Mouse (Mus musculus) activated CD4-positive, CD25-positive, alpha-beta regulatory T cell, adult 4 months (primary cell): ENCODE data around the gene Entpd5. TPM values are rescaled to one million over a fixed set of nuclear protein-coding genes. Genes with fewer than 3 reads are reported as not detected.
"Not testable (repeated sequence)": the region's sequence is repeated elsewhere in the genome, so short reads cannot be mapped to it uniquely, and the experiment has no call there.

Source experiments
- ATAC-seq: one replicate; pipeline ENCODE4 v1.8.0; 2017
- polyA plus RNA-seq, 2 experiments: library from polyadenylated mRNA; unstranded; fragments of 100-300 nt; shearing (Covaris generic); gene quantifications; one replicate each; pipeline ENCODE4 v1.2.1; 2017

Gene Entpd5
- polyA plus RNA-seq, 2 experiments from 2014 or later, result 21.1 to 26.9 TPM

DNA sequence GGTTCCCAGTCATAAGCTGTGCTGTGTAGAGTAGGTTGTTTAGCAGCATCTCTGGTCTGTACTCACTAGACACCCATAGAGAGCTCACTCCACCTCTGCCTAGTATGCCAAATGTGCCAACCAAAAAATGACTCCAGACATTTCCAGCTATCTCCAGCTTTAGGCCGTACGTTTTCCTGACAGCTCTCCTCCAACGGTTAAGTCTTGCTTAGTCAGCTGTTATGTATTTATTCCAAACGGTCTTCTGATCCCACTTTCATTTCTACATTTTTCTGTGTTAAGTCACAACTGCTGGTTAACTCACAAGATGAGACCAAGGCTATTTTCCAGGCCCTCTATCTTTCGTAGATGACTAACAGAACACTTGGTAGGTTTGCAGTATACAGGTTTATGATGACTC, 10.2 kb downstream of the Entpd5 start:
- ATAC-seq, result no peak

DNA sequence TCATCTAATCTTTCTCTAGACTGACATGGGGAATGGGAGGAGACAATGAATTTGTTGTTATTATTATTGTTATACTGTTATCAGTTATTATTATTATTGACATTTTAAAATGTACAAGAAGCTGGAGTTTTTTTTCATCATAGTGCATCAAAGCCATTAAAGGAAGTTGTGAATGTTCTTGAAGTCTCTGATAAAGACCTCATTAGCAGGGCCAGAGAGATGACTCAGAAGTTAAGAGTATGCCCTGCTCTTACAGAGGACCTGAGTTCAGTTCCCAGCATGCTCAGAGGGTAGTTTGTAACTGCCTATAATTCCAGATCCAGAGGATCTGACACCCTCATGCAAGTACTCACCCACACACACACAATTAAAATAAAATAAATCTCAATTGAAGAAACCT, 11.1 kb downstream of the Entpd5 start:
- no peak for ATAC-seq

DNA sequence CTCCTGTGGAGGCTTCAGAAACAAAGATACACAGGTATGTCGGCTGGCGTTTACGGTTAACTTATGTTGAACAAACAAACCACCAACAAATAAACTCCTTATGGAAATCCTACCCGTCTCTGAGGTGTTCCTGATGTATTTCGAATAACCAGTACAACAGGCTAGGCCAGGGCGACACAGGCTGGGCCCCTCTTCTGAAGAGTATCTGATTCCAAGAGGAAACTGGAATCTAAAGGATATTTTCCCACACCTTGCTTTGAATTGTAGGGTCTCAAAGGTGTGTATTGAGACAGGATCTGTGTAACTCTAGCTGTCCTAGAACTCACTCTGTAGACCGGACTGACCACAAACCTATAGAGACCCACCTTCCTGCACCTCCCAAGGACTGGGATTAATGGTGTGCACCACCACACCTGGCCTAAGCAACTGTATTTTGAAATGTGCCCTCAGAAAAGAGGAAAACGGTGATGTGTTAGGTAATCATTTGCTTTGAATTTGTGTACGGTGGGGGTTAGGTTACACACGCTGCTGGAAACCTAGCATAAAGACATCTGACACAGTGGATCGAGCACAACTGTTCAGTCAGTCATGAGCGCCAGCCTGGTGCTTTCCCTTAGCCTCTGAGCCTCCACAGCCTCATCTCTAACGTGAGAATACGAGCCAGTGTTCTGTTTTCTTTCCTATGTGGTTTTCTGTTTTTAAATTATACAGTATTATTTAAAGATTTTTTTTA, 11.7 kb downstream of the Entpd5 start:
- no peak for ATAC-seq

DNA sequence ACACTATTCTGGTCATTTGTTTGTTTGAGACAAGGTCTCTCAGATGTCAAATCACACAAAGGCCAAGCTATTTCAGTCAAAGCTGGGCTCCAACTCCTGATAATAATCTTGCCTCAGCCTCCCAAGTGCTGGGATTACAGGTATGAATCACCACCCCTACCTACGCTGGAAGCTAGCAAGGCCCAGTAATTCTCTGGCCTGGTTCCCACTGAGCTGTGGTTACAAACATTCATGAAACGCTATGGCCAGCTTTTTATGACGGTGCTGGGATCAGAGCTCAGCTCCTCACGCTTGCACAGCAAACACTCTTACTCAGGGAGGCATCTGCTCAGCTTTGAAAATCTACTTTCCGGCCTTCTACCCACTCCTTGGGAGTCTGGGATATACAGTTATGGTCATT, 15.0 kb downstream of the Entpd5 start:
- ATAC-seq, result no peak

DNA sequence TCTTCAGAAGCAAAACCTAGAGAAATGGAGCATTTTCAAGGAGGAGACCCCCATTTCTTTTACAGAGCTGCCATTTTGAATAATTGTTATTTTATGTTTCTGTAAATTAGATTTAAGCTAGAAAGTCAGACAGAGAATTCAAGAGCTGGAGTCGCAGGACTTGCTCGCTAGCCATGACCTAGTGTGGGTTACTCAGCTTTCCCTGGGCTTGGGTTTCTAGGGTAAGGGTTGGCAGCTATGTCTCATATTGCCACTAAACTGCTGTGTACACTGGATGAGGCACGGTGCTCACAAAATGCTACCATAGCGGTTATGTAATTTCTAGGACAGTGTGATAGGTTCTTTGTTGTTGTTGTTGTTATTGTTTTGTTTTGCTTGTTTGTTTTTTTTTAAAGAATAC, 16.1 kb downstream of the Entpd5 start:
- no peak for ATAC-seq

DNA sequence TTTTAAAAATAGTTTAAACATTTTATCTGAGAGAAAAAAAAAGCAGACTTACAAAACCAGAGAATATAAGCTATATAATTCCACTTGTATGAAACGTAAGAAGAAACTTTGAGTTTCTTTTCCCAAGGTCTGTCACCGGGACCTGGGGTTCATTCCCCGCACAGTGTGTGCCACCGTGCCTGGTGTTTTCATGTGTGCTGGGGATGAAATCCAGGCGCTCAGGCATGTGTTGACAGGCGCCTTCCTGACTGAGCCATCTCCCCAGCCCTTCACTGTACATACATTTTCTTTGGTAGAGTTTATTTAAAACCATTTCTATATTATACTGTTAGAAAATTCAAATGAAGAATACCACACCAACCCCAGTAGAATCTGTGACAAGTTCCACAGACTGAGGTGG, 18.5 kb downstream of the Entpd5 start:
- no peak for ATAC-seq

DNA sequence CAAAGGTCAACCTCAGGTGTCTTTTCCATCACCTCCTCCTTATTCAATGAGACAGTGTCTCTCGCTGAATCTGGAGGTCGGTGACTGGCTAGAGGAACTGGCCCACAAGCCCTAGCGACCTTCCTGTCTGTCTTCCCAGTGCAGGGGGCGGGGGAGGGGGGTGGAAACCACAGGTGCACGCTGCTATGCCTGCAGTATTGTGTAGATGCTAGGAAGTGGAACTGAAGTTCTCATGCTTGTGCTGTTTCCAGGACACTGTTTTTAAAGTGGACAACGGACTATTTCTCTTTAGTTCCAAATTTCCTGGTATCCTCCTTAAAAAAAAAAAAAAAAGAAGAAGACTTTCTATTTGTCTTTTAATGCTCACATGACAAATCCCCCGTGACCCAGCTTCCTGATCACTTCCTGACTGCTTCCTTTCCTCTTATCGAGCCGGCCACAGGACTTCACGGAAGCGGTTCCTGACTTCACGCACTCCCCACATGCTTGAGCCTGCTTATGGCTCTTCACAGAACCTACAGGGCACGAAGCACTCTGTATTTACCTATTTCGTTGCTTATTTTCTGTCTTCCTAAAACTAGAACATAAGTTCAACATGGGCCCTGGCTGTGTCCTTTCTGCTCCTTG, 19.9 kb downstream of the Entpd5 start:
- peak; percentile 40 for ATAC-seq

DNA sequence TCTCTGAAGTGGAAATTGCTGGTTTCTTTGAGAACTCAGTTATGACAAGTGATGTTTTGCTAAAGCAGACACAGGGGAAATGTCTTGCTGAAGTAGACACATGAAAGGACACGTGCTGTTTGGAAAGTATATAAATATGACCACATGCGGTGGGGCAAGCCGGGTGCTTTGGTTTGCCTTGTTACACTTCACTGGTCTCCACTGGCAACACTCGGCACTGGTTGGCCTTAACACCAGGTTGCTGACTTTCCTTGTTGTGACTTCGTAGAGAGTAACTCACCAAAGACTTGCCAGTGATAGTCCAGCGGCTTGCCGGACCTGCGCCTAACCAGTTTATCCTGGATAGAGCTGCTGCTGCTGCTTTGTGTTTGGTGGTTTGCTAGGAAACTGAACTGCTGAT, 20.7 kb downstream of the Entpd5 start:
- ATAC-seq, result no peak

DNA sequence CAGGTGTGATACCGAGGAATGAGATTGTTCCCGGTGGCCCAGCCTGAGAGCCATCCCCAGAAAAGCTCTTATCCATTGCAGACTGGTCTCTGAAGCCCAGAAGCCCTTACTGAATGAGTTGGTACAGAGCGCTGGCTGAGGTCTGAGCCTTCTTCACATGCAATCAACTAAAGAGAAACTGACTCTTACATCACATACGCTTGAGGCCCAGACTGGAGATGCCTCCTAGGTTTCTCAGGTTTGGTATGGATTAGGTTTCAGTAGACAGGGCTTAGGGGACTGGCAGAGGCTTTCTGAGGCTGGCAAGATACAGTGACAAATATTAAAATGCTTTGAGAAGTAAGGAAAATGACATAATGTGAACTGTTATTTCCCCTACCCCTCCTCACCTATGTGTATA, 23.4 kb downstream of the Entpd5 start:
- no peak for ATAC-seq

DNA sequence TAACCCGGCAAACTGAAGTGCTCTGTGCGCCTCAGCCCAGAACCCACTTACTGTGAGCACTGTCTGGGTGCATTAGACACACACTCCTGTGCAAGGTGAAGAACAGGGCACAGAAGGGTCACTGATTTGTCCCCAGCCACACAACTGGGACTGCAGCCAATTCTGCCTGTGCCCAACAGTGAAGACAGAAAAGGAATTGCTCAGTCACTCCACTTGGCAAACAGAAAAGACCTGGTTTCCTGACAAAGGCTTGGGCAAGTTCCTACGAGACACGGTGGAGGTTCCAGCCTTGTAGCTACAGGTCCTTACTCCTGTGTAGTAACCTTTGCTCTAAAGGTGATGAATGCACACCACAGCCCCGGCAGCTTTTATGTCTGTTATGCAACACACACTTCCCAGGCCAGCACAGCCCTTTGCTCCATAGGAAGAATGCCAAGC, 24.2 kb downstream of the Entpd5 start:
- ATAC-seq, result no peak

DNA sequence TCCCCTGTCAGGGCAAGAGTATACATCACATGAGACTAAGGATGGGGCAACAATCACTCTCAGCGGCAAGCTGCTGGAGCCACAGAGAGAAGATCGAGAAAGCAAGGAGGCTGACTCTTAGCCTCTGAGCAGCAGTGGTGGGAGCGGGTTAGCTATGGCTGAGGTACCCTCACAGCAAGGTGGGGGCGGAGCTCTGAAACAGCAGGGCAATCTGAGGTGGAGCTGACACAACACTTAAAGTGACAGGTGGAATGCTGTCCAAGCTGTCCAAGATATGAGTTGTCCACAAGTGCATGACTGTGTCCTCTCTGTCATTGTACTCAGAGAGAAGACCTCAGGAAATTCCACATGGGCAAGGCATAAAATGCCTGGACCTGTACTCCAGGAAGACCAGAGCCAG, 26.5 kb downstream of the Entpd5 start:
- no peak for ATAC-seq

DNA sequence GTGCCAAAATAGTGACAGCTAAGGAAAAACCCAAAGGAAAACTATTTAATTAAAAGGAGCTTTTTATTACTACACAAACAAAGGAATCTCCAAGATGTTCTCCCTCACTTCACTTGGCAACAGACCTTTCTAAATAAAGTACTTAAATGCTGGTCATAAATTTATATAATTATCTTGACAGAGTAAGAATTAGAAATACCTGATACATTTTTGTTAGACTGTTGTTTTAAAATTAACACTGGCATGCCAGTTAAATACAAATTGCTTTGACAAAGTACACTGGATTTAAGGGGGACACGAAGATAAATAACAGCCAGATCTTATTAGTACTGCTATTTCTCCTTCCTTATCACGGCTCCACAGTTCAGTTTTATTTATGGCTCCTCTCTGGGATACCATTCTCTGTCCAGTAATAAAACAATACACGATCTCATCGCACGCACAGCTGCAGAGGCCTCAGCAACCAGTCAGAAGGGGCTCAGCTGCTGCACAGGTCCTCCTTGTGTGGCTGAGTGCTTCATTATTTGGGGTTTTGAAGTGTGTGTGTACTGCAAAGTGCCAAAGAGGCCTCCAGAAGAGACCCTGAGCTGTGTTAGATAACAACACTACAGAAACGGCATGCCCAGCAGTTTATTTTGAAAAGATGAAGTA, 34.9 kb downstream of the Entpd5 start:
- no peak for ATAC-seq

DNA sequence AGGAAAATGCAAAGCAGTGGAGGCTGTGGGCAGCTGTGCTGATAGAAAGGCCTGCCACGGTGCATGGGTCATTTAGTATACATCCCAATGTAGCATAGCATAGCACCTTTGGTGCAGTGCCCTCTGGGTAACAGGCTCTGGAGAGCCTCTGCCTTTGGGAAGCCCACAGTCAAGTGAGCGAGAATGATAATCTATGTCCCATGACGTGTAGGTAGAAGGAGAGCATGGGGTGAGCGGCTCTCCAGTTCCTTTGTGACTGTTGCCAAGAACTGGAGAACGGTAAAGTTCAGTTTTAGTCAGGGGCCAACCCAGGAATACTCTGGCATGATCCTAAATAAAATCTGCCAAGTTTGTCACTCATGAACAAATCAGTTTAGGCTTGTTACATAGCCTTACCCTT, 37.2 kb downstream of the Entpd5 start:
- no peak for ATAC-seq

DNA sequence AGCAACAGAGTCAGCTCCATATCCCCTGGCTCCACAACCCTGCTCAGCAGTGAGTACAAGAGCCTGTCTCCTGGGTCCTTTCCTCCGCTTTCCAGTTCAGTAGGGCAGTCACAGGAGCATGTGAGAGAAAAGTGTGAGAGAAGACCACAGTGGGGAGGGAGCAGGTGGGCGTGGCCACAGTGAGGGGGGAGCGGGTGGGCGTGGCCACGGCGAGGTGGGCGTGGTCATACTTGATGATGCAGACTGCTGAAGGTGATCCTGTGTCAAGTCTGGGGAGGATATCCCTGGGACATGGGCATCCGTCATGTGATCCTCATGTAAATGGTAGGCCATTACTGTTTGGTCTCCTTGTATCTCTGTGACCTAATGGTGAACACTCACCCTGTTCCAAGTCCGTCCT, 41.9 kb downstream of the Entpd5 start:
- no peak for ATAC-seq

DNA sequence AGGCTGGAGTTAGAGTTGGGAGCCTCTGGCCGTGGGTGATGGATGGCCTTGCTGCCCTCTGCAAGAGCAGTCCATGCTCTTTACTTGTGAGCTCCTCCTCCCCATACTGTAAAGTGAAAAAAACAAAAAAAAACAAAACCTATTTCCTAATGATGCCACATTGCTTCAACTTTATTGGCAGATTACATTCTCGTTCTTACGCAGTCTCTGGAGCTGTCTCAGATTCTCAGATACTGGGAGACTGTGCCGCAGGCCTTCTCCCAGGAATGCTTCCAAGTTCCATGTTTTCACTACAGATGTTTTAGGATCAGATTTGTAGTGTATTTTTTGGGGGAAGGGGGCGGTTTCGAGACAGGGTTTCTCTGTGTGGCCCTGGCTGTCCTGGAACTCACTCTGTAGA, 43.7 kb downstream of the Entpd5 start:
- ATAC-seq, result no peak

DNA sequence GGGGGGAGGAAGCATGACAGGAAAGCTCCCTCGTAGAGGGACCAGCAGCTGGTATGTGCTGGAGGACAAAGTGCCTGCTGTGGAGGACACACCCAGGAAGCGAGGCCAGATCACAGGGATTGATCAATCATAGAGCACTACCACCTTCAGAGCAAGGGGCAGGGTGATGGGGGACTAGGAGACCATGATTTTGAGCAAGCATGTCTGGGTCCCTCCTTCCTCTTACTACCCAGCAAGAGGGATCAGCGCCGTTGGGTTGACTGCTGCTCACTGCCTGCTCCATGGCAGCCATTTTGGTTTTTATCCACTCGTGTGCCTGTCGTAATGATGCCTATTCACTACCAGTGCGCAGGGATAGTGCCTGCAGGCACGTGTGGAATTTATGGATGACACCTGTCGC, 44.5 kb downstream of the Entpd5 start:
- ATAC-seq, result no peak

DNA sequence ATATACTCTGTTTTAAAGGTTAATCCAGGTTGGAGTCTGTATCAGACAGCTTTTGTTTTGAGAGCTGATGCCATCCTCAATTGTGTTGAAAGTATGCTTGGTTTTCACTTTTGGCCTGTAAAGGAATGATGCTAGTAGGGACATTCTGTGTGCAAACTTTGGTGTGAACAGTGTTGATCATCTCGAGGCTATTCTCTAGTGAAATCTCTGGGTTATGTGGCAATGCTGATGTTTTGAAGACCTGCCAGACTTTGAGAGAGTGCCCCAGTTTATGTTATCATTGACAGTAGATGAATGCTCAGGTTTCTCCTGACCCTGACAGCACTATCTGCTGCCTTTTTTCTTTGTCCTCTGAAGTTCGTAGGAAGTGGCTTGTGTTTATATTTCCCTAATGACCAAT, 46.0 kb downstream of the Entpd5 start:
- no peak for ATAC-seq

DNA sequence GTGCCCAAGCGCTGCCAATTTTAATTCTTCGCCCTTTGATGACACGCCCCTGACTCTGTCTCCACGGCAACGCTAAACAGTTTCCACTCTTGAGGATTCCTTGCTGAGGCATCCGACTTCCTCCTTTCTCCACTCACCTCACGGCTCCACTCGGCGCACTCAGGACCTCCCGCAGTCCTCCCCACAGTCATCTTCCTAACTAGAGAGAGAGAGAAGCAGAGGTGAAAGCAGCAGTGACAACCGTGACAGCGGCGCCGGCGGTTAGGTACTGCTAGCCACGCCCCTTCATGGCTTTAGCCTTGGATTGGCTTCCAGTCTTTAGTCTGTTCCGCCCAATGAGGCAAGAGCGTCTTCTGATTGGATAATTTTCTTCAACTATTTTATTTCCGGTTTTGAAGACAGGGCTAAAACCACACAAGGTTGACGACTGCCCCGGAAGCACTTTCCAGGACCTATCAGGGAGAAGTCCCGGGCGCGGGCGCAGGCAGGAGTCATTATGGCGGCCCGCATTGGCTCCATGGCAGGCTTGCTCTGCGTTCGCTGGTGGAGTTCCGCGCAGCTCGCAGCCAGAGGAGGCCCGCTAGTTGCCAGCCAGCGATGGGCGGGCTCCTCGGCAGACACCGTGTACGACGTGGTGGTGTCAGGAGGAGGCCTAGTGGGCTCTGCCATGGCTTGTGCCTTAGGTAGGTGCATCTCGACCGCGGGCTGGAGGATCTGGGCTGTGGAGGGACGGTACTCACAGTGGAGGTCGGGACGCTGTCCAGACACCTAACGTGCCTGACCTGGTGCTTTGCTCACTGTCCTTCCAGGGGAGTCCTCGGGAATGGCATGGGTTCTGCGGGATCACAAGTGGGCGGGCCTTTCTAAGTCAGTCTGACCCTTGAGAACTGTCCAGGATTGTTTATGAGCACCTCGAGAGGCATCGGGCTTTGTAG, 47.0 kb downstream of the Entpd5 start, which contains the start of the genes Coq6 and Fam161b:
Gene Coq6 (plus strand): TSS at position 103 of the 935 bp plus-strand sequence.
Gene Fam161b (minus strand): TSS at position 279 of the 935 bp plus-strand sequence.
- peak; percentile 100 for ATAC-seq

DNA sequence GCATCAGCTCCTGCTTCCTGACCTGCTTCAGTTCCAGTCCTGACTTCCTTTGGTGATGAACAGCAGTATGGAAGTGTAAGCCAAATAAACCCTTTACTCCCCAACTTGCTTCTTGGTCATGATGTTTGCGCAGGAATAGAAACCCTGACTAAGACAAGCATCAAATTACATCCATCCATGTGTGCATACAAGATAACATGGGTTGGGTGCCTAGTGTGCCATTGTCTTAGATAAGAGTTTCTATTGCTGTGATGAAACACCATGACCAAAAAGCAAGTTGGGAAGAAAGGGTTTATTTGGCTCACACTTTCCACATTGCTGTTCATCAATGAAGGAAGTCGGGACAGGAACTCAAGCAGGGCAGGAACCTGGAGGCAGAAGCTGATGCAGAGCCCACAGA, 50.1 kb downstream of the Entpd5 start:
- ATAC-seq, result not testable (repeated sequence)

DNA sequence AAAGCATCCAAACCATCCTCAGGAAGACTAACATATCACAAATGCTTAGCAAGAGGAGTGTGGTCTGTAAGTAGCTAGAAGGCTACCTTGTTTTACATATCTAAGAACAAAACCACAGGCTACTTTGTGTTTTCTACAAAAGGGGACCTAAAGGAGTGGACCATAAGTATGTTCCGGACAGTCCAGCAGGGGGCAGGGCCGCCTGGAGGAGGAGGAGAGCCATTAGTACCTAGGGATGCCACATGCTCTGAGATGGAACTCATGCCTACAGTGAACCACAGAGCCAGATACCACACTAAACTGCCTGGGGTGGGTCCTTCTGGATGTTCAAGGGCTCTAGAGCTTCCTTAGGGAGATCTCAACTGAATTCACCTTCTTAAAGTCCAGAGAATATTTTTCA, 61.6 kb downstream of the Entpd5 start:
- no peak for ATAC-seq

DNA sequence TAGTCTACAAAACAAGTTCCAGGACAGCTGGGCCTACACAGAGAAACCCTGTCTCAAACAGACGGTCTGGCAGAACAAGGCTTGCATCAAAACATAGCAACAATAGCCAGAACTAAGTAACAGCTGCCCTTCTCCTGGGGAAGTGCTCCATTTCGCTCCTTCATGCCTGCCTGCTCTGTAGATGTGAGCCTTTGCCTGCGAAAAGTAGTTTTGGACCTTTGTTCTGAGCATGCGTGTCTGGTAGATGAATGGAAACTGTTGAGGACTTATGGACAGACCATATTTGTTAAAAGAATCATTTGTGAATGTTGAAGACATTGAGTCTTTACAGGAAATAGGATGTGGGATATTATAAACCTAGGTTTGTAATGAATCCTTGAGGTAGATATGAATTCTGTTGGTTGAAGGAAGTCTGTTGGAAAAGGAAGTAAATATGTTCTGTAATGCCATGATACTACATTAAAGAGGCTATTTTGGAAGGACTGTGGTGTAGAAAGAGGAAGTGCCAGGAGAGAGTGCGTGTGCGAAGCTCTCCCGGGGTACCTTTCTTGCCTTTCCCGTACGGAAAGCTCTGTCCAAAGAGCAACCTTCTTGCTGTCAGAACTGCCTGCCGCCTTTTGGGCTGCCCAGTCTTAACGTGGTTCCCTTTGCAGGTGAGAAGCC, 71.7 kb downstream of the Entpd5 start:
- no peak for ATAC-seq

DNA sequence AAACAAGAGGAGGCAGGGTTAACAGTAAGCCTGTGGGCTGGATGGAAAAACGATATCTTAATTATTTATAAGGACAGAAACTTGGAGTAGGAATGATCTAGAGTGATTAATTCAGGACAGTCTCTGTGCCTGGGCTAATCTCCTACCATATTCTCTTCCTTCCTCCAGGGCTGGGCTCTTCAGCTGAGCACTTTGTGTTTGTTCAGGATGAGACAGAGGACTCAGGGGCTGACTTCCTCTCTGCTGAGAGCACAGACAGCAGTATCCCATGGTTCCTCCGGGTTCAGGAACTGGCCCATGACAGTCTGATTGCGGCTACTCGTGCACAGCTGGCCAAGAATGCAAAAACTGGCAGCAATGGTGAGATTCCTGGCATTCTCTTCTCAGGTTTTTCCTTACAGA, 81.7 kb downstream of the Entpd5 start:
- no peak for ATAC-seq
